Mouse (Mus musculus): Measurements from ENCODE around the gene Supt6. TPM values are rescaled to one million over a fixed set of nuclear protein-coding genes. Genes with fewer than 3 reads are reported as not detected.

The Supt6 gene
- total and polyA plus RNA-seq, 3 experiments: 30.4 to 99.9 (median 65.5) TPM

- in situ Hi-C loops (cut with MboI; ENCODE audit: low pct_ligation_motif_present, low pct_unique_long_range_greater_than_20kb, low sequenced_read_pairs) (no loop called here), dilution Hi-C loops (cut with MboI; ENCODE audit: extremely low pct_ligation_motif_present, extremely low pct_unique_long_range_greater_than_20kb, low sequenced_read_pairs) (no loop called here)
- Histone ChIP-seq H3K27me3 (replicated peaks) (no peaks in the 10 kb centered on the region), H3K27ac (ENCODE audit: insufficient read depth, low read depth) (no peak overlapping the region), H3K4me3 (replicated peaks in 1 of 3; ENCODE audit: low read depth in 2 of 3, low read length in 2 of 3, poor library complexity in 1 of 3) (no peak overlapping the region), H3K4me1 (ENCODE audit: control insufficient read depth in 1 of 2, insufficient read depth in 2 of 2) (peaks cover 20 to 44% of the 10 kb centered on the region in 2 experiments), H3K79me2 (replicated peaks; ENCODE audit: control insufficient read depth, extremely low read depth, insufficient read depth, poor library complexity, severe bottlenecking) (peaks cover 32% of the 10 kb centered on the region), H3K36me3 (replicated peaks in 1 of 2; ENCODE audit: control insufficient read depth in 1 of 2, insufficient read depth in 1 of 2, low read length in 1 of 2) (peaks cover 60 to 74% of the 10 kb centered on the region in 2 experiments), H3K4me2 (ENCODE audit: insufficient read depth, low read depth, poor library complexity, severe bottlenecking) (no peak overlapping the region), H3K9me3 (replicated peaks; ENCODE audit: low read length) (no peaks in the 10 kb centered on the region), H3K9ac (ENCODE audit: insufficient read depth, low read depth) (no peak overlapping the region)
- no peak for DNase-seq (ENCODE audit: extremely low read depth)
- TF ChIP-seq MAZ (IDR thresholded peaks at IDR 0.05; ENCODE audit: low read depth, low read length) (no peak), EP300 (IDR thresholded peaks at IDR 0.05; ENCODE audit: low read length) (no peak), BHLHE40 (IDR thresholded peaks at IDR 0.05; ENCODE audit: low read depth, low read length) (no peak), ELF1 (IDR thresholded peaks at IDR 0.05; ENCODE audit: low read depth, low read length) (no peak), POLR2A (IDR thresholded peaks at IDR 0.05; ENCODE audit: low read depth, low read length) (no peak), UBTF (IDR thresholded peaks at IDR 0.05; ENCODE audit: low read depth, low read length) (no peak), E2F4 (IDR thresholded peaks at IDR 0.05; ENCODE audit: insufficient replicate concordance, low read depth, low read length) (no peak)
Measured at GRCm38 (mm10) chr11:78160171-78160570, 85.6 kb downstream of the Supt6 start.

DNA sequence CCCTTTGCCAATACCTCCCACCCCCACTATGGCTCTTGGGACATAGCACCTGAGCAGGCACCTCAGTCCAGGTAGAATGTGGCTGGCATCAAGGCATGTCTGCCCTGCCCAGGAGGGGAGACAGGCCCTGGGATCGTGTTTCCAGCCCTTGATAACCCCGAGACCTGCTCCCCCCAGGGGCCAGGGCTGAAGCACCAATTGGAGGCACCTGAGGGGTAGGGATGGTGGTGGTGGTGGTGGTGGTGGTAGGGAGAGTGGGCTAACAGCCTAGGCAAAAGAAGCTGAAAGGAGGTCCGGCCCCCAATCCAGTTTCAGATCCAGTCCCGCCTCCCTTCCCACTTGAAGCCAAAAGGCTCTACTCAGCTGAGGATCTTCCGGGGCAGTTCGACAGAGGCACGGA is 86.2 kb downstream of the Supt6 start:
- Histone ChIP-seq H3K36me3 (replicated peaks in 1 of 2; ENCODE audit: control insufficient read depth in 1 of 2, insufficient read depth in 1 of 2, low read length in 1 of 2) (peaks cover 65 to 80% of the 10 kb centered on the region in 2 experiments), H3K27ac (ENCODE audit: insufficient read depth, low read depth) (no peak overlapping the region), H3K4me2 (ENCODE audit: insufficient read depth, low read depth, poor library complexity, severe bottlenecking) (no peak overlapping the region), H3K79me2 (replicated peaks; ENCODE audit: control insufficient read depth, extremely low read depth, insufficient read depth, poor library complexity, severe bottlenecking) (peaks cover 26% of the 10 kb centered on the region), H3K4me1 (ENCODE audit: control insufficient read depth in 1 of 2, insufficient read depth in 2 of 2) (peaks cover 20 to 44% of the 10 kb centered on the region in 2 experiments), H3K4me3 (replicated peaks in 1 of 3; ENCODE audit: low read depth in 2 of 3, low read length in 2 of 3, poor library complexity in 1 of 3) (no peak overlapping the region), H3K9ac (ENCODE audit: insufficient read depth, low read depth) (no peak overlapping the region), H3K27me3 (replicated peaks) (no peaks in the 10 kb centered on the region), H3K9me3 (replicated peaks; ENCODE audit: low read length) (no peaks in the 10 kb centered on the region)
- DNase-seq (ENCODE audit: extremely low read depth): no peak
- in situ Hi-C loops (cut with MboI; ENCODE audit: low pct_ligation_motif_present, low pct_unique_long_range_greater_than_20kb, low sequenced_read_pairs): no loop called here
- TF ChIP-seq TBP (conservative IDR thresholded peaks at IDR 0.05; ENCODE audit: low read depth, low read length) (no peak), CHD1 (IDR thresholded peaks at IDR 0.05; ENCODE audit: low read depth, low read length) (no peak), KAT2A (IDR thresholded peaks at IDR 0.05; ENCODE audit: insufficient replicate concordance, low read length) (no peak), POLR2AphosphoS2 (IDR thresholded peaks at IDR 0.05; ENCODE audit: low read depth, low read length) (no peak), IRF4 (IDR thresholded peaks at IDR 0.05; ENCODE audit: low read depth, low read length) (no peak)
- dilution Hi-C loops (cut with MboI; ENCODE audit: extremely low pct_ligation_motif_present, extremely low pct_unique_long_range_greater_than_20kb, low sequenced_read_pairs): no loop called here

DNA sequence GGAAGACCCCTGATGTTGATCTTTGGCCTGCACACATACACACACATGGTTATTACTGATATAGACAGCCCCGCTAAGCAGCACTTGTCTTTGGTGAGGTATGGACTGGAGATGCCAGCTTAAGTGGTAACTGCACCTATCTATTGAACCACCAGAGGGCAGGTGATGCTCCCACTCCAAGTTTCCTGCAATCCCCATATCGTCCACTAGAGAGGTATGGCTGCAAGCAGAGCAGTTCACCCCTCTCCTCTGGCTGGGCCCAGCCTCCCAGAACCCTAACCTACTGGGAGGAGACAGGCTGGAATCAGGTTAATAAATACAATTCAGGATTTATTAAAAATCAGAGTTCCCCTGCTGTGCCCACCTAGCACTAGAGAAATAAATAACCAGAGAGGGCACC is 86.7 kb downstream of the Supt6 start:
- Histone ChIP-seq H3K36me3 (replicated peaks in 1 of 2; ENCODE audit: control insufficient read depth in 1 of 2, insufficient read depth in 1 of 2, low read length in 1 of 2) (peaks cover 70 to 84% of the 10 kb centered on the region in 2 experiments), H3K4me2 (ENCODE audit: insufficient read depth, low read depth, poor library complexity, severe bottlenecking) (no peak overlapping the region), H3K27ac (ENCODE audit: insufficient read depth, low read depth) (no peak overlapping the region), H3K9me3 (replicated peaks; ENCODE audit: low read length) (no peaks in the 10 kb centered on the region), H3K4me3 (replicated peaks in 1 of 3; ENCODE audit: low read depth in 2 of 3, low read length in 2 of 3, poor library complexity in 1 of 3) (no peak overlapping the region), H3K27me3 (replicated peaks) (no peaks in the 10 kb centered on the region), H3K79me2 (replicated peaks; ENCODE audit: control insufficient read depth, extremely low read depth, insufficient read depth, poor library complexity, severe bottlenecking) (peaks cover 21% of the 10 kb centered on the region), H3K9ac (ENCODE audit: insufficient read depth, low read depth) (no peak overlapping the region), H3K4me1 (ENCODE audit: control insufficient read depth in 1 of 2, insufficient read depth in 2 of 2) (peaks cover 20 to 44% of the 10 kb centered on the region in 2 experiments)
- DNase-seq (ENCODE audit: extremely low read depth): peak; percentile 94
- dilution Hi-C loops (cut with MboI; ENCODE audit: extremely low pct_ligation_motif_present, extremely low pct_unique_long_range_greater_than_20kb, low sequenced_read_pairs): no loop called here
- in situ Hi-C loops (cut with MboI; ENCODE audit: low pct_ligation_motif_present, low pct_unique_long_range_greater_than_20kb, low sequenced_read_pairs): no loop called here
- no peak for TF ChIP-seq ZKSCAN1 (IDR thresholded peaks at IDR 0.05; ENCODE audit: borderline replicate concordance, low read depth, low read length)
- TF ChIP-seq CTCF (conservative IDR thresholded peaks at IDR 0.05 in 1 of 2, IDR thresholded peaks at IDR 0.05 in 1 of 2; ENCODE audit: low read depth in 2 of 2, low read length in 2 of 2): peak; percentile 100
- peak; percentile 68 for TF ChIP-seq TCF12 (IDR thresholded peaks at IDR 0.05; ENCODE audit: low read depth, low read length)
- no peak; the same call in 1 of the 2 replicates for TF ChIP-seq POLR2AphosphoS2 (IDR thresholded peaks at IDR 0.05; ENCODE audit: low read depth, low read length)
- peak; percentile 35; the same call in 1 of the 2 replicates for TF ChIP-seq ELF1 (IDR thresholded peaks at IDR 0.05; ENCODE audit: low read depth, low read length)
- TF ChIP-seq IRF4 (IDR thresholded peaks at IDR 0.05; ENCODE audit: low read depth, low read length): peak; percentile 85
- TF ChIP-seq ZC3H11A (IDR thresholded peaks at IDR 0.05; ENCODE audit: low read depth, low read length): peak; percentile 91
- TF ChIP-seq ZNF384 (IDR thresholded peaks at IDR 0.05; ENCODE audit: low read depth, low read length): peak; percentile 49; the same call in 1 of the 2 replicates
- TF ChIP-seq JUN (IDR thresholded peaks at IDR 0.05; ENCODE audit: insufficient read depth, low read depth, low read length): no peak
- no peak for TF ChIP-seq ETS1 (conservative IDR thresholded peaks at IDR 0.05; ENCODE audit: low read depth, low read length)
- TF ChIP-seq MYC (IDR thresholded peaks at IDR 0.05; ENCODE audit: low read depth, low read length): peak; percentile 76
- peak; percentile 87; the same call in 1 of the 2 replicates for TF ChIP-seq NELFE (IDR thresholded peaks at IDR 0.05; ENCODE audit: low read depth, low read length)
- TF ChIP-seq MAZ (IDR thresholded peaks at IDR 0.05; ENCODE audit: low read depth, low read length): peak; percentile 83; the same call in 1 of the 2 replicates
- TF ChIP-seq RAD21 (IDR thresholded peaks at IDR 0.05; ENCODE audit: low read depth, low read length): peak; percentile 93
- TF ChIP-seq RCOR1 (conservative IDR thresholded peaks at IDR 0.05; ENCODE audit: low read depth, low read length): no peak
- TF ChIP-seq HCFC1 (IDR thresholded peaks at IDR 0.05; ENCODE audit: low read depth, low read length): peak; percentile 47
- TF ChIP-seq SMC3 (IDR thresholded peaks at IDR 0.05; ENCODE audit: low read depth, low read length): peak; percentile 100
- TF ChIP-seq MXI1 (IDR thresholded peaks at IDR 0.05; ENCODE audit: low read depth, low read length): no peak

Measured in CH12.LX (cell line).